Mouse (Mus musculus) erythroblast, embryonic 14.5 days (primary cell): ENCODE measurements around the gene Mtfr2.

Experiments
- GATA1 ChIP-seq: IDR thresholded peaks from 2 replicates; pipeline ENCODE4 v1.6.1; 2012; ENCODE audit warnings: low read length, inconsistent platforms, mixed read lengths
- TAL1 ChIP-seq: IDR thresholded peaks from 3 replicates; pipeline ENCODE4 v1.6.1; 2012; ENCODE audit warnings: low read length, inconsistent platforms, mixed read lengths

DNA sequence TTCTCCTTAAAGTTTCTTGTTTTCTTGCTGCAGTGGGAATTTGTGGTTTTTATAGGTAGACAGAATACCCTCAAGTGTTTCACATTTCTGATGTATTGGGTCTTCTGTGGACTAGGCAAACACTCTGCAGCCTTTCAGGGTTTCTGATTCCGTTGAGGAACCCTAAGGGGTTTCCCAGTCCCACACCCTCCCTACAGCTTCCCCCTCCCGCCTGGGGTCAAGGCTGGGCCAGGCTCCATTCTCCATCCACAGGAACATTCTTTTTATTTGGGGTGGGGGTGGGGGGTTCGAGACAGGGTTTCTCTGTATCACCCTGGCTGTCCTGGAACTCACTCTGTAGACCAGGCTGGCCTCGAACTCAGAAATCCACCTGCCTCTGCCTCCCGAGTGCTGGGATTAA is 48.5 kb upstream of the Mtfr2 start:
- TF ChIP-seq TAL1 (no peak), GATA1 (no peak)
